Mouse (Mus musculus) hindbrain, embryonic 13.5 days (tissue): ENCODE results near the gene Grin1. TPM values are rescaled to one million over a fixed set of nuclear protein-coding genes. Genes with fewer than 3 reads are reported as not detected.

Experiments
- ATAC-seq: fragments of 200-750 bp; cut with Nextera tagmentation; 2 replicates; pipeline ENCODE4 v1.8.0; 2017; ENCODE audit warnings: moderate TSS enrichment; ENCODE audit not compliant: low FRiP score
- H3K27ac ChIP-seq: fragments of 300-500 bp; sonication (generic); 2 replicates; pipeline ENCODE4 v1.5.1; 2015; ENCODE audit warnings: inconsistent platforms, mild to moderate bottlenecking, moderate library complexity
- H3K27me3 ChIP-seq: fragments of 300-500 bp; sonication (generic); 2 replicates; pipeline ENCODE4 v1.6.1; 2015; ENCODE audit warnings: mild to moderate bottlenecking, inconsistent platforms
- H3K36me3 ChIP-seq: fragments of 300-500 bp; sonication (generic); 2 replicates; pipeline ENCODE4 v1.6.1; 2015; ENCODE audit warnings: mild to moderate bottlenecking, inconsistent platforms
- H3K4me1 ChIP-seq: fragments of 300-500 bp; sonication (generic); replicated peaks from 2 replicates; pipeline ENCODE4 v1.6.1; 2015; ENCODE audit warnings: inconsistent platforms
- H3K4me2 ChIP-seq: fragments of 300-500 bp; sonication (generic); 2 replicates; pipeline ENCODE4 v1.6.1; 2015; ENCODE audit warnings: inconsistent platforms, mild to moderate bottlenecking, moderate library complexity
- H3K4me3 ChIP-seq: fragments of 300-500 bp; sonication (generic); 2 replicates; pipeline ENCODE4 v1.5.1; 2015; ENCODE audit warnings: mild to moderate bottlenecking, inconsistent platforms
- H3K9ac ChIP-seq: fragments of 300-500 bp; sonication (generic); 2 replicates; pipeline ENCODE4 v1.6.1; 2015; ENCODE audit warnings: mild to moderate bottlenecking, inconsistent platforms
- H3K9me3 ChIP-seq: fragments of 300-500 bp; sonication (generic); 2 replicates; pipeline ENCODE4 v1.6.1; 2016; ENCODE audit warnings: inconsistent platforms
- WGBS: fragments of 180-500 bp; shearing (Covaris S2); methylation state at CpG from one replicate; pipeline ENCODE4 v1.1.7; 2015; 5-methylcytosine and 5-hydroxymethylcytosine counted together
- polyA plus RNA-seq: library from polyadenylated mRNA; unstranded; fragments of >200 nt; fragmentation: Nextera tagmentation; extraction: Ambion mirVana; gene quantifications from 2 replicates; pipeline ENCODE4 v1.2.1, GENCODE M21; 2015

Gene Grin1
- polyA plus RNA-seq = 22.5 and 24.5 TPM in 2 replicates

DNA sequence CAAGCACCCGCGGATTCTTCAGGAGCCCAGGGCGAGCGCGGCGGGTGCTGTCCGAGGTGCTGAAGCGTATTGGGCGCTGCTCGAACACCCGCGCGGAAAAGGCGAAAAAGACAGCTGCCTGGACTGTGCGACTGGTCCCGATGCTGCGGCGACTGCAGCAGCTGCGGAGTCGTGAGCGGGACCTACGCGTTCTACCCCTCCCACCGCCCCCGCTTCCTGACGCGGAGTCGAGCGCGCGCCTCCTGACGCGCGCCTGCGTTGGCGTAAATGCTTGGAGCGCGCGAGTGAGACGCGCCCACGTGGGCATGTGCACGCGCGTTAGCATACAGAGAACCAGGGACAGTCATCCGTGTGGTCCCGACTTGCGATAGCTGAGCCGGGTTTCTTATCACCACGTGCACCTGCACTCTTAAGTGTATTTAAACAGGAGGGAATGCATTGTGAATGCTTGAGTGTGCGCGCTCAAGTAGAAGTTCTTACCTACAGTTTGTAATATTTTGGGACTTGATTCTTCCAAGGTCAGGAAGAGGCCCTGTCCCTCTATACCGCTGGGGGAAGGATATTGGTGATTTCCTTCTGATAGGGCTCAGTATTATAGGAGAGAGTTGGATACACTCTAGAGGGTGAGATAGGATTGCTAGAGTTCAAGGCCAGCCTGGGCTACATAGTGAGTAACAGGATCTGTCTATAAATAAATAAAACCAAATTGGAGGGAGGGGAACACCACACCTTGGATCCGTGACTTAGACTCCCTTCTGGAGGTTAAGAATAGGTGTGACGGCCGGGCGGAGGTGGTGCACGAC is at the start of gene Grin1:
Gene Grin1, minus strand, starts transcription at position 217 of the 803 bp plus-strand sequence.
- 10% methylated on average over 58 of the region's 58 CpGs for WGBS
- Histone ChIP-seq H3K4me1 (peaks cover 26% of the 10 kb centered on the region), H3K4me2 (peak within 1 kb of the TSS; percentile 68), H3K9ac (peak within 1 kb of the TSS; percentile 76), H3K27ac (peak within 1 kb of the TSS; percentile 85), H3K27me3 (peaks cover 86% of the 10 kb centered on the region), H3K9me3 (no peaks in the 10 kb centered on the region), H3K36me3 (peaks cover 9% of the 10 kb centered on the region; the same call in 1 of the 2 replicates), H3K4me3 (peak within 1 kb of the TSS; percentile 59)
- peak; percentile 89 for ATAC-seq

GRCm38 (mm10) chr2:25365091-25365761 is 46.2 kb upstream of the Grin1 start, which contains the start of gene Uap1l1:
Gene Uap1l1 (minus strand): TSS chr2:25365682.
- Histone ChIP-seq H3K4me2 (peak within 1 kb of the TSS; percentile 87), H3K36me3 (no peaks in the 10 kb centered on the region), H3K27ac (no peak within 1 kb of the TSS), H3K27me3 (peaks cover 66% of the 10 kb centered on the region), H3K4me3 (peak within 1 kb of the TSS; percentile 50), H3K9ac (peak within 1 kb of the TSS; percentile 78), H3K4me1 (peaks cover 12% of the 10 kb centered on the region), H3K9me3 (no peaks in the 10 kb centered on the region)
- WGBS = under 1% methylated on average over 54 of the region's 54 CpGs
- peak; percentile 76 for ATAC-seq

- WGBS = 34% methylated on average over 9 of the region's 9 CpGs
- peak; percentile 33 for ATAC-seq
- peaks cover 62% of the 10 kb centered on the region for H3K27me3 ChIP-seq
These were observed 45.7 kb upstream of the Grin1 start for GRCm38 (mm10) chr2:25364761-25365090.

GRCm38 (mm10) chr2:25364313-25364712 is 45.3 kb upstream of the Grin1 start:
- H3K36me3 ChIP-seq = no peaks in the 10 kb centered on the region
- peaks cover 61% of the 10 kb centered on the region for H3K27me3 ChIP-seq
- no peaks in the 10 kb centered on the region for H3K9me3 ChIP-seq
- H3K4me2 ChIP-seq = peak overlapping the region; percentile 87; the same call in 1 of the 2 replicates
- no peak for ATAC-seq
- peaks cover 12% of the 10 kb centered on the region for H3K4me1 ChIP-seq
- 91% methylated on average over 4 of the region's 4 CpGs for WGBS
- H3K9ac ChIP-seq = peak overlapping the region; percentile 29; the same call in 1 of the 2 replicates
- no peak overlapping the region for H3K27ac ChIP-seq
- H3K4me3 ChIP-seq = no peak overlapping the region

More at GRCm38 (mm10) chr2:25364761-25365090, 45.7 kb upstream of the Grin1 start:
- H3K27ac ChIP-seq = no peak overlapping the region
- peak overlapping the region; percentile 78 for H3K9ac ChIP-seq
- peak overlapping the region; percentile 87 for H3K4me2 ChIP-seq
- peak overlapping the region; percentile 50 for H3K4me3 ChIP-seq
- no peaks in the 10 kb centered on the region for H3K9me3 ChIP-seq
- no peaks in the 10 kb centered on the region for H3K36me3 ChIP-seq
- peaks cover 12% of the 10 kb centered on the region for H3K4me1 ChIP-seq

GRCm38 (mm10) chr2:25363478-25364178 is 44.6 kb upstream of the Grin1 start:
- H3K27ac ChIP-seq = no peak overlapping the region
- H3K9ac ChIP-seq = no peak overlapping the region
- 68% methylated on average over 13 of the region's 13 CpGs for WGBS
- H3K36me3 ChIP-seq = no peaks in the 10 kb centered on the region
- H3K4me1 ChIP-seq = peaks cover 12% of the 10 kb centered on the region
- no peak overlapping the region for H3K4me2 ChIP-seq
- no peaks in the 10 kb centered on the region for H3K9me3 ChIP-seq
- no peak overlapping the region for H3K4me3 ChIP-seq
- no peak for ATAC-seq
- H3K27me3 ChIP-seq = peaks cover 56% of the 10 kb centered on the region

DNA sequence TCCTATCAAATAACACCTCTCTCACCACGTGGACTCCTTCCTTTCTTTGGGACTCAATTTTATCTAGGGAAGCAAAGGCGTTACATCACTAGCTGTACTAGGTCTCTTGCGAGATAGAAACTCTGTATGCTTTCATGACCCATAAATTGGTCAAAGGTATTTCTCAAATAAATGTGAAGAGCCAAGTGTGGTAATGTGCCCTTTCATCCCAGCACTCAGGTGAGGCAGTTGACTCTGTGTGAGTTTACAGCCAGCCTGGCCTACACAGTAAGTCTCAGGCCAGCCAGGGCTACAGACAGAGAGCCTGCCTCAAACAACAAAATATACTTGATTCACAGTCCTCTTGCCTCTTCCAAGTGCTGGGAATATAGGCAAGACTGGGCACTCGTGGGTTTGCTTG is 40.9 kb upstream of the Grin1 start:
- H3K9me3 ChIP-seq = no peaks in the 10 kb centered on the region
- peaks cover 24% of the 10 kb centered on the region for H3K4me1 ChIP-seq
- H3K36me3 ChIP-seq = no peaks in the 10 kb centered on the region
- H3K27ac ChIP-seq = no peak overlapping the region
- H3K9ac ChIP-seq = no peak overlapping the region
- ATAC-seq = no peak
- H3K4me2 ChIP-seq = no peak overlapping the region
- WGBS = 81% methylated on average over 4 of the region's 4 CpGs
- no peak overlapping the region for H3K4me3 ChIP-seq
- peaks cover 24% of the 10 kb centered on the region for H3K27me3 ChIP-seq

DNA sequence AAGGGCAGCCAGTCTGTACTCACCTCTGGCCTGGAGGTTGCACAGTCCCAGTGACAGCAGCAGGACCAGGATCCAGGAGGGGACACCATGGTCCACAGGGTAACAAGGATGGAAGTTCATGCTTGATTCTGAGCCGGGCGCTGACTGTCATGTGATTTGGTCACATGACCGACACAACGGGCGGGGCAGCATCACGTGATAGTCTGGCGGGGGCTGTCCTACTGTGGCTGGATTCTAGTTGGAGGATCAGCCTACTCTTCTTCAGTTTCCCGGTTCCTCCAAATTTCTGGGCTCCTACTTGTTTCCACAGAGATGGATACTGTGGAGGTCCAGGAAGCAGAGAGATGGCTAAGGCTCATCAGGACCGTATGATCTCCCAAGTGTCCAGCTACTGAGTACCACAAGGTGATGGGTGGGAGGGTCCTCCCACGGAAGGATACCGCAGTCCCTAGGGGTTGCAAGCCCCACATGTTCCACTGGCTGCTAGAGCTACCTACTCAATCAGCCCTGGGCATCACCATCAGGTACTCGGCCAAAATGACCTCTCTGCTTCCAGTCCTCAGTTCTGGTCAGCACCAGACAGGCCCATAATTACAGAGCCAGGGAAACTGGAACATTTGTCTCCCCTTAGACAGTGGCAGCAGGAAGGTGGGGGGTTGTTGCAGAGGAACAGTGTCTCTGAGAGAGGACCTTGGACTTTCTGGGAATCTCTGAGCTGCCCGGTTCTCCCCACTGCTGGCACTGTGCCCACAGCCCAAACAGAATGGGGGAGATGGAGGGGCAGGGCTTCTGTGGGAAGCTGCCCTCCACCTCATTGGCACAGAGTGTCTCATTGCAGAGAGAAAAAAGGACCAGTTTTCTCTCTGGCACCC is 37.5 kb upstream of the Grin1 start, which contains the start of gene Dpp7:
Gene Dpp7, minus strand, starts transcription at position 152 of the 872 bp plus-strand sequence.
- 8% methylated on average over 13 of the region's 13 CpGs for WGBS

GRCm38 (mm10) chr2:25355419-25356066 is 36.6 kb upstream of the Grin1 start:
- peak; percentile 43; the same call in 1 of the 2 replicates for ATAC-seq
- no peaks in the 10 kb centered on the region for H3K9me3 ChIP-seq
- peak overlapping the region; percentile 77 for H3K4me2 ChIP-seq
- peaks cover 28% of the 10 kb centered on the region for H3K4me1 ChIP-seq
- peak overlapping the region; percentile 53 for H3K4me3 ChIP-seq
- no peak overlapping the region for H3K27ac ChIP-seq
- H3K36me3 ChIP-seq = peaks cover 38% of the 10 kb centered on the region
- no peaks in the 10 kb centered on the region for H3K27me3 ChIP-seq
- H3K9ac ChIP-seq = peak overlapping the region; percentile 77
- WGBS = 38% methylated on average over 18 of the region's 18 CpGs

More for the DNA sequence above, 37.5 kb upstream of the Grin1 start, which contains the start of gene Dpp7:
- Histone ChIP-seq H3K27ac (no peak within 1 kb of the TSS), H3K9ac (peak within 1 kb of the TSS; percentile 77), H3K4me3 (peak within 1 kb of the TSS; percentile 53), H3K4me2 (peak within 1 kb of the TSS; percentile 77), H3K4me1 (peaks cover 28% of the 10 kb centered on the region), H3K36me3 (peaks cover 29% of the 10 kb centered on the region), H3K27me3 (no peaks in the 10 kb centered on the region), H3K9me3 (no peaks in the 10 kb centered on the region)
- peak; percentile 76 for ATAC-seq

GRCm38 (mm10) chr2:25354211-25354610 is 35.2 kb upstream of the Grin1 start:
- H3K27ac ChIP-seq = no peak overlapping the region
- peaks cover 51% of the 10 kb centered on the region for H3K36me3 ChIP-seq
- no peak overlapping the region for H3K4me2 ChIP-seq
- H3K9me3 ChIP-seq = no peaks in the 10 kb centered on the region
- 89% methylated on average over 6 of the region's 6 CpGs for WGBS
- H3K27me3 ChIP-seq = no peaks in the 10 kb centered on the region
- H3K9ac ChIP-seq = no peak overlapping the region
- H3K4me3 ChIP-seq = no peak overlapping the region
- no peak for ATAC-seq
- H3K4me1 ChIP-seq = peaks cover 28% of the 10 kb centered on the region

DNA sequence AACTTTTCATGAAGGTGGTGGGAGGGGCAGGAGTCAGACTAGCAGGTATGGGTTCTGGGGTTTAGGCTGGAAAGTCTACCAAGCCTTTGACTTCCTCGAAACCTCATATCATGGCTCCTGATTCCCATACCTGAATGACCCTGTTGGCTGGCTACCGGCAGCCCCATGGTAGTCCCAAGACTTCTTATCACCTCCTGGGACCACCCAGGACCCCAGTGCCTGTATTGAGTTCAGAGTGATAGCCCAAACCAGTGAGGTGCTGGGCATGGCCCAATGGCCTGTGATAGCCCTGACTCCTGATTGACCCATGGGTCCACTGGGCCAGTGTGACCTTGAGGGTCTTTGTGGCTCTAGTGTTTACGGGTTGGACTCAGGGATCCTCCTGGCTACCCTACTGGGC is 31.7 kb upstream of the Grin1 start:
- no peak for ATAC-seq
- peaks cover 15% of the 10 kb centered on the region for H3K4me1 ChIP-seq
- 91% methylated on average over 3 of the region's 3 CpGs for WGBS
- no peak overlapping the region for H3K4me3 ChIP-seq
- no peaks in the 10 kb centered on the region for H3K9me3 ChIP-seq
- no peak overlapping the region for H3K27ac ChIP-seq
- no peaks in the 10 kb centered on the region for H3K27me3 ChIP-seq
- H3K4me2 ChIP-seq = no peak overlapping the region
- H3K36me3 ChIP-seq = peaks cover 84% of the 10 kb centered on the region
- no peak overlapping the region for H3K9ac ChIP-seq

GRCm38 (mm10) chr2:25349499-25349898 is 30.5 kb upstream of the Grin1 start:
- Histone ChIP-seq H3K27me3 (no peaks in the 10 kb centered on the region), H3K9ac (no peak overlapping the region), H3K4me3 (no peak overlapping the region), H3K9me3 (no peaks in the 10 kb centered on the region), H3K36me3 (peaks cover 96% of the 10 kb centered on the region), H3K27ac (no peak overlapping the region), H3K4me2 (no peak overlapping the region), H3K4me1 (0 out of 2 replicates have a peak, but pooled peaks cover 3% of the 10 kb centered on the region)
- 94% methylated on average over 4 of the region's 4 CpGs for WGBS
- ATAC-seq = no peak
